Comparison of ENCODE assay signal across 1 mouse cellular context in the genomic region with DNA sequence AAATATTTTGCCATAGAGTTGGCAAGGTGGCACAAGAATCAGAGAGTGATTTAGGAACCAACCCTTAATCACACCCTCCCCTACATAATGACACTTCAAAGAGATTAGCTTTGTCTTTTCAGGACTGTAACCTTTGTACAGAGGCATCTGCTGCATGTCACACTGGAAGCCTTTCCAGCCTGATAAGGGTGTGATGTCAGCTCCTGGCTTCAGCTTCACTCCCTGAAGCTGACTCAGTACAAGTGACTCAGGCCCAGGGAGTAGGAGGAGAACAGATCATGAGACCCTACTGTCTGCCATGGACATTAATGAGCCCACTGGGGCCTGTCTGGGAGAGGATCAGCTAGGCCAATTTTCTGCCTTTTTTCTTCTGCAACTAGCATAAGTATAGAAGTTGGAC.
A peak's percentile ranks its signal among the peaks of the same experiment; 100 is the strongest.
TF ChIP-seq lines count a peak whose summit lies in the region.

No protein-coding gene starts in this region.

TF ChIP-seq in MEL, 35 proteins besides CTCF, POLR2A, EP300 and RAD21 (continued from another document):
- TF ChIP-seq TCF12 (IDR thresholded peaks at IDR 0.05; ENCODE audit: low read depth, low read length), result peak; percentile 73
- TF ChIP-seq TBP (IDR thresholded peaks at IDR 0.05; ENCODE audit: low read depth, low read length), result peak; percentile 89
- TF ChIP-seq ZKSCAN1 (IDR thresholded peaks at IDR 0.05; ENCODE audit: low read depth, low read length), result no peak
- TF ChIP-seq ZMIZ1 (IDR thresholded peaks at IDR 0.05; ENCODE audit: low read depth, low read length), result no peak
- peak; percentile 77 for TF ChIP-seq MXI1 (IDR thresholded peaks at IDR 0.05; ENCODE audit: low read depth, low read length)
- peak; percentile 78 for TF ChIP-seq MAX (IDR thresholded peaks at IDR 0.05; ENCODE audit: low read length)
- TF ChIP-seq BHLHE40 (IDR thresholded peaks at IDR 0.05; ENCODE audit: borderline replicate concordance, low read depth, low read length), result peak; percentile 59; the same call in 1 of the 2 replicates
- no peak for TF ChIP-seq E2F4 (IDR thresholded peaks at IDR 0.05; ENCODE audit: borderline replicate concordance, low read depth, low read length)
